Mouse (Mus musculus): ENCODE measurements around the gene Gm9887.
"Not testable (repeated sequence)": the region's sequence is repeated elsewhere in the genome, so short reads cannot be mapped to it uniquely, and the experiment has no call there.

DNA sequence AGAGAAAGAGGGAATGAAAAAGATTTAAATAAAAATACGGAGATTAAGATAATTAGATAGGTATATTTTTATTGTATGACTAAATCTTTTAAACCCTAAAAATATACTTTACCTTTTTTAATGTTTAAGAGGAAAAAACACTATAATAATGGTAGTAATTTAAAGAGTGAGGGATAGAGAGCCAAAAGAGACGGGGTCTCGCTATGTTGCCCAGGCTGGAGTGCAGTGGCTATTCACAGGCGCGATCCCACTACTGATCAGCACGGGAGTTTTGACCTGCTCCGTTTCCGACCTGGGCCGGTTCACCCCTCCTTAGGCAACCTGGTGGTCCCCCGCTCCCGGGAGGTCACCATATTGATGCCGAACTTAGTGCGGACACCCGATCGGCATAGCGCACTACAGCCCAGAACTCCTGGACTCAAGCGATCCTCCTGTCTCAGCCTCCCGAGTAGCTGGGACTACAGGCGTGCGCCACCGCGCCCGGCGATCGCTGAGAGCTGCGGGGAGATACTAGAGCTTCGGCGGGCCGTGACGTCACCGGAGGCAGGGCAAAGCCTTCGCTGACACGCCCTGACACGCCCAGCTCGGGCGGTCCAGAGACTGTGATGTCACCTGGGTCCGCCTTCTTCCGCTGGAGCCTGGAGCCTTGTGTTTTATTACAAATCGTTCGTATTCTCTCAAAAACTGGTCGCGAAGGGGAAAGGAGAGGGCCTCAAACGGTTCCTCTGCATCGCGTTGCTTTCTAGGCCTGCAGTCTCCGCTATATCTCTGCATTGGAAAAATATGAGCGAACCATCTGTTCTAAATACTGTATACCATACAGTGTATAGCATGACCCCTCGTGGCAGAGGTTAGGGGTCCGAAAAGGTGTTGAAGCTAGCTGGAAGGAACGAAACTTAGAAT is 11.0 kb downstream of the Gm9887 start:
- TF ChIP-seq CTCF (IDR thresholded peaks at IDR 0.05; ENCODE audit: control insufficient read depth, insufficient read depth, low read length); POLR2A (IDR thresholded peaks at IDR 0.05; ENCODE audit: borderline replicate concordance, control insufficient read depth, low read depth, low read length): not testable (repeated sequence)
